Mouse (Mus musculus) G1E (cell line): ENCODE data around the gene Rasgef1a.

Source experiments
- CTCF ChIP-seq: IDR thresholded peaks from 2 replicates; pipeline ENCODE4 v1.5.1; 2012; ENCODE audit warnings: low read depth, low read length, inconsistent platforms, mixed read lengths
- GATA1 ChIP-seq: IDR thresholded peaks from 2 replicates; pipeline ENCODE4 v1.6.1; 2012; ENCODE audit warnings: borderline replicate concordance, low read length, inconsistent platforms, mixed read lengths
- TAL1 ChIP-seq: conservative IDR thresholded peaks from 2 replicates; pipeline ENCODE4 v1.6.1; 2012; ENCODE audit warnings: low read depth, low read length, inconsistent platforms, mixed read lengths

DNA sequence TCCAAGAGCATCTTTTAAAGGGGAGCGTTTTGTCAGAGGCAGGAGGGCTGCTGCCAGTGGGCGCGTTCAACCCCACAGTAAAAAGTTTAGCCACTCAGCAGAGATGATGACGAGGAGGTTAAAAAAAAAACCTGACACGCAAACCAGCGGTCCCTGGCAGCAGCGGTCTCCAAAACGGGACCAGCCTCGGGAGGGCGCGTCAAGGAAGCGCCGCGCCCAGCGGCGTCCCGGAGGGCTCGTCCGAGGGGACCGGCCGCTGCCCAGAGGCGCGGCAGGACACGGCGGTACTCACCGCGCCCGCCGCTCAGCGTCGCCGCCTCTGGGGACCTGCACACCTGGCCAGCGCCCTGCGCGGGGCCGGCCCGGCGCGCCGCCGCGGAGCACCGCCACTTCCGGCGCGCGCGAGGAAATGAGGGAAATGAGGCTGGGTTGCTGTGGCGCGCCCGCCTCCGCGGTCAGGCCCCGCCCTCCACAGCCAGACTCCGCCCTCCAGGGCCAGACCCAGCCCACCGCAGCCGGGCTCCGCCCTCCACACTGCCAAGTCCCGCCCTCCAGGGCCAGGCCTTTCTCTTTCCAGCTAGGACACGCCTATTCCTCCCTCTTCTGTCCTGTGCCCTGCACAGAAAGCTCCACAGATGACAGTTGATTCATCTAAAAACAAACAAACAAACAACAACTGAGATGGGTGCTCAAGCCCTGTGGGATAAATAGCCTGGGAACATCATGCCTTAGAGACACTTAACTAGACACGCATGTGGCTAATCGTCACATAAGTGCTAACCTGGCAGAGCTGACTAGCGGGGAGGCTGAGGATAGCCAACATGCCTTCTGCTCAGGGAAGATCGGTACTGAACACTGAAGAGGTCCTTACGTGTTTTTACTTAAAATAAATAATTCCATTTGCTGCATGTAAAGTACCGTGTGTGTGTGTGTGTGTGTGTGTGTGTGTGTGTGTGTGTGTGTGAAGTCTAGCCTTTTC is 127.8 kb downstream of the Rasgef1a start, which contains the start of gene Csgalnact2:
- TF ChIP-seq CTCF (no peak), TAL1 (no peak), GATA1 (no peak)
